14 mouse cellular contexts compared by ENCODE assay signal in the genomic region with DNA sequence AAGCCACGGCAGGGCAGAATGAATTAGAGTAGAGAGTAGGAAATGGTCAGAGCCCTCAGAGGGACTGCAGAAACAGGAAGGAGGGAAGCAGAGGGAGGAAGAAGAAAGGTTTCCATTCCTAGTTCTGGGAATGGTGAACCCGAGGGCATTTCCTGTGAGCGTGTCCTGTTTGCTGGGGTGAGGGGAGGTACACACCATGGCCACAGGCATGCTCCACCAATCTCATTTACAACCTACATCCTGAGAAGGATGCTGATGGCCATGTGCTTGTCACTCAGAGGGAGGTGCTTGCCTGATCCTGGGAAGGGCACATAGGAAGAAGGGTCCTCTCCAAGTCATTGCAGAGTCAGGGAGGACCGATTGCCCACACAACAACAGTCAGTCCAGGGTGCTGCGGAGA. TPM values are rescaled to one million over a fixed set of nuclear protein-coding genes. Genes with fewer than 3 reads are reported as not detected.
DNase-seq lines count a peak whose midpoint lies in the region; ATAC-seq lines count a peak whose summit lies in the region.
"Had no signal": no experiment of that assay in that cellular context is flagged by ENCODE, and none has a peak within 500 bp of the region (broad histone marks: within the 10 kb centered on the region; RNA-seq: fewer than 3 reads in every experiment).

No protein-coding gene starts in this region.

- ATAC-seq in heart, embryonic 15.5 days (replicated peaks; ENCODE audit: insufficient number of reproducible peaks, insufficient read depth, low FRiP score, low read depth) = no peak
- ATAC-seq in neural tube, embryonic 15.5 days (ENCODE audit: low FRiP score) = peak; percentile 41; the same call in 1 of the 2 replicates
- no peak for ATAC-seq in embryonic facial prominence, embryonic 15.5 days (ENCODE audit: insufficient number of reproducible peaks, low FRiP score, low TSS enrichment, low read depth)
- no peak for ATAC-seq in limb, embryonic 15.5 days (ENCODE audit: insufficient number of reproducible peaks, low FRiP score, low TSS enrichment, low read depth)
- ATAC-seq: inflammation-experienced regulatory T-cells, adult 6 months had no signal

- no peak for DNase-seq in heart, postnatal 4 days
- no peak for DNase-seq in neural tube, embryonic 10.5 days (ENCODE audit: extremely low spot score, low spot score)
- DNase-seq in layer of hippocampus, adult 8-10 months (ENCODE audit: low spot score in 2 of 2) = no peak
- DNase-seq: gastrocnemius, postnatal 14 days; kidney, postnatal 25 days; layer of hippocampus, adult 9-11 months; lung, adult 2 months; lung, postnatal 36 days; spleen, adult 18-20 months had no signal

- H3K9ac ChIP-seq in heart, embryonic 15.5 days = no peak overlapping the region
- no peak overlapping the region for H3K9ac ChIP-seq in neural tube, embryonic 15.5 days (replicated peaks)
- no peak overlapping the region for H3K9ac ChIP-seq in embryonic facial prominence, embryonic 15.5 days
- no peak overlapping the region for H3K9ac ChIP-seq in limb, embryonic 15.5 days

- no peaks in the 10 kb centered on the region for H3K9me3 ChIP-seq in heart, embryonic 15.5 days (replicated peaks)
- H3K9me3 ChIP-seq in neural tube, embryonic 15.5 days (replicated peaks) = no peaks in the 10 kb centered on the region
- H3K9me3 ChIP-seq in embryonic facial prominence, embryonic 15.5 days (replicated peaks) = no peaks in the 10 kb centered on the region
- H3K9me3 ChIP-seq in limb, embryonic 15.5 days = no peaks in the 10 kb centered on the region

- H3K27me3 ChIP-seq in heart, embryonic 15.5 days = no peaks in the 10 kb centered on the region
- H3K27me3 ChIP-seq in neural tube, embryonic 15.5 days (replicated peaks) = no peaks in the 10 kb centered on the region
- H3K27me3 ChIP-seq in embryonic facial prominence, embryonic 15.5 days = no peaks in the 10 kb centered on the region
- no peaks in the 10 kb centered on the region for H3K27me3 ChIP-seq in limb, embryonic 15.5 days

- 52% methylated on average over 5 of the region's 5 CpGs for WGBS in heart, embryonic 15.5 days
- WGBS in neural tube, embryonic 15.5 days = 62% methylated on average over 5 of the region's 5 CpGs
- 46% methylated on average over 5 of the region's 5 CpGs for WGBS in embryonic facial prominence, embryonic 15.5 days
- WGBS in limb, embryonic 15.5 days = 24% methylated on average over 5 of the region's 5 CpGs

- no peaks in the 10 kb centered on the region for H3K36me3 ChIP-seq in heart, embryonic 15.5 days
- no peaks in the 10 kb centered on the region for H3K36me3 ChIP-seq in neural tube, embryonic 15.5 days
- no peaks in the 10 kb centered on the region for H3K36me3 ChIP-seq in embryonic facial prominence, embryonic 15.5 days
- H3K36me3 ChIP-seq in limb, embryonic 15.5 days = no peaks in the 10 kb centered on the region

- H3K27ac ChIP-seq in heart, embryonic 15.5 days = peak overlapping the region; percentile 15; the same call in 1 of the 2 replicates
- H3K27ac ChIP-seq in neural tube, embryonic 15.5 days (replicated peaks) = peak overlapping the region; percentile 46; the same call in 1 of the 2 replicates
- H3K27ac ChIP-seq in embryonic facial prominence, embryonic 15.5 days (replicated peaks) = 0 out of 2 replicates have a peak overlapping the region, but pooled peaks have one; percentile 48
- H3K27ac ChIP-seq in limb, embryonic 15.5 days = peak overlapping the region; percentile 33; the same call in 1 of the 2 replicates

- H3K4me3 ChIP-seq in heart, embryonic 15.5 days = no peak overlapping the region
- H3K4me3 ChIP-seq in neural tube, embryonic 15.5 days (replicated peaks) = no peak overlapping the region
- H3K4me3 ChIP-seq in embryonic facial prominence, embryonic 15.5 days (replicated peaks) = no peak overlapping the region
- H3K4me3 ChIP-seq in limb, embryonic 15.5 days = no peak overlapping the region

- peaks cover 53% of the 10 kb centered on the region for H3K4me1 ChIP-seq in heart, embryonic 15.5 days (replicated peaks)
- H3K4me1 ChIP-seq in neural tube, embryonic 15.5 days = peaks cover 15% of the 10 kb centered on the region; the same call in 1 of the 2 replicates
- peaks cover 39% of the 10 kb centered on the region for H3K4me1 ChIP-seq in embryonic facial prominence, embryonic 15.5 days
- peaks cover 49% of the 10 kb centered on the region for H3K4me1 ChIP-seq in limb, embryonic 15.5 days

- H3K4me2 ChIP-seq in heart, embryonic 15.5 days = no peak overlapping the region
- no peak overlapping the region for H3K4me2 ChIP-seq in neural tube, embryonic 15.5 days
- no peak overlapping the region for H3K4me2 ChIP-seq in embryonic facial prominence, embryonic 15.5 days (replicated peaks)
- no peak overlapping the region for H3K4me2 ChIP-seq in limb, embryonic 15.5 days

RNA-seq across cellular contexts. Expression of a gene that starts 59.8 kb away (rescaled TPM):
- 20.3 and 25.2 TPM in 2 replicates for polyA plus RNA-seq in heart, embryonic 15.5 days (2015; fragmentation: Nextera tagmentation; extraction: Ambion mirVana)
- 1 to 10 TPM; 6.8 to 8.0 TPM for total RNA-seq in heart, postnatal 4 days (2021)
- 47.4 and 47.5 TPM in 2 replicates for polyA plus RNA-seq in neural tube, embryonic 15.5 days (2015; fragmentation: Nextera tagmentation; extraction: Ambion mirVana)
- polyA plus RNA-seq in embryonic facial prominence, embryonic 15.5 days (2015; fragmentation: Nextera tagmentation; extraction: Ambion mirVana) = 38.3 and 39.0 TPM in 2 replicates
- polyA plus RNA-seq in limb, embryonic 15.5 days (2015; fragmentation: Nextera tagmentation; extraction: Ambion mirVana) = 38.7 and 38.9 TPM in 2 replicates
- total RNA-seq in layer of hippocampus, adult 8-10 months (2022) = 10 to 100 TPM in 3 of 4 experiments, 1 to 10 TPM in 1; 9.8 to 20.7 (median 16.0) TPM
